Mouse (Mus musculus): Measurements from ENCODE around the gene Rhox3a. TPM values are rescaled to one million over a fixed set of nuclear protein-coding genes. Genes with fewer than 3 reads are reported as not detected.
"Not testable (repeated sequence)": the region's sequence is repeated elsewhere in the genome, so short reads cannot be mapped to it uniquely, and the experiment has no call there.

Gene Rhox3a
- not detected for total RNA-seq (2022)

DNA sequence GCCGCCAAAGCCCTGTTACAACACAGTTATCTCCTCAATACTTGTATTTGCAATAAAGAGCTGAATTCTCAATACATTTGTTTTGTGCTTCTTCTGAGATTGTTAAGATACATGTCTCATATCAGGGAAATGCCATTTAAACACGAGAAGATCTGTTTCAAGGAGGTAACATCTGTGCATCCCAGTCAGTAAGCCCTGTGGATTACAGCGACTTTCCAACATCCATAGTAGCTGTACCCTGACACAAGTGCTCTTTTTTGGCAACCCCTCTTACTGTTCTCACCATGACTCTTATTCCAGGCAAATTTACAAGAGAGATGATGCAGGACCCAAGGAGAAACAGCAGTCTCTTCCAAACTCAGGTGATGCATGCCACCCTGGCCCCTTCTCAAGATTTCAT, at the start of gene Rhox3a:
Rhox3a (plus strand) TSS at position 301 of the 400 bp plus-strand sequence.
- DNase-seq (ENCODE audit: low spot score in 2 of 2): not testable (repeated sequence)

GRCm38 (mm10) chrX:37210941-37211340, 38.8 kb upstream of the Rhox3a start, which contains the start of gene Gm9:
Gm9 (minus strand) TSS chrX:37211041.
- DNase-seq (ENCODE audit: low spot score in 2 of 2): no peak

GRCm38 (mm10) chrX:37222158-37222557, 27.6 kb upstream of the Rhox3a start, which contains the start of gene Rhox1:
Rhox1 (minus strand) TSS chrX:37222258.
- not testable (repeated sequence) for DNase-seq (ENCODE audit: low spot score in 2 of 2)

GRCm38 (mm10) chrX:37244676-37245075, 5.0 kb upstream of the Rhox3a start, which contains the start of gene Rhox2a:
Rhox2a (plus strand) TSS chrX:37244976.
- not testable (repeated sequence) for DNase-seq (ENCODE audit: low spot score in 2 of 2)

DNA sequence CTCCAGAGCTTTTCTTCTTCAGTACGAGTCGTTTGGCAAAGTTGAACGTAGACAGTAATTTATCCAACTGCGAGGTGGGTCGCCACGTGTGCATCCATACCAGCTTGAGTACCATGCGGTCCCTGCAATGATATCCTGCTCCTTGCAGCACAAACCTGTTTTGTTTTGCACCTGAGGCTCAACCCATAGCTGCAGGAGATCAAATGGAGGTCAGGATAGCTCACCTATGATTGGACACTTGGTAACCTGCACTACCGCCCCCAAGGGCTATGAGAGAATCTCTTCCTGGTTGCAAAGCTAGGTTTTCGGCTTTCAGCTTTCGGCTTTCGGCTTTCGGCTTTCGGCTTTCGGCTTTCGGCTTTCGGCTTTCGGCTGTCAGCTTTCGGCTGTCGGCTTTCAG, 15.3 kb downstream of the Rhox3a start, which contains the start of gene Rhox4a:
Rhox4a (plus strand) TSS at position 301 of the 400 bp plus-strand sequence.
- not testable (repeated sequence) for DNase-seq (ENCODE audit: low spot score in 2 of 2)

Other genes with a start within 250 kb of the Rhox3a start
- gene Sowahd, start 201.1 kb upstream of the Rhox3a start, total RNA-seq (2022): not detected
- 100 to 1,000 TPM; 240 to 296 (median 268) TPM for gene Rpl39, start 164.5 kb upstream of the Rhox3a start, total RNA-seq (2022)
- gene Upf3b, start 139.6 kb upstream of the Rhox3a start, total RNA-seq (2022): 10 to 100 TPM; 18.1 to 20.1 (median 19.6) TPM
- 10 to 100 TPM; 12.1 to 14.0 (median 12.6) TPM for gene Nkap, start 123.1 kb upstream of the Rhox3a start, total RNA-seq (2022)
- under 1 TPM in 1 of 4 experiments, not detected in 3; 0.20 TPM for gene Akap14, start 81.1 kb upstream of the Rhox3a start, total RNA-seq (2022)
- gene Ndufa1, start 58.8 kb upstream of the Rhox3a start, total RNA-seq (2022): 100 to 1,000 TPM; 160 to 253 (median 215) TPM
- 1 to 10 TPM; 6.7 to 8.2 (median 7.6) TPM for gene Rnf113a1, start 58.7 kb upstream of the Rhox3a start, total RNA-seq (2022)
- gene Gm9, start 38.9 kb upstream of the Rhox3a start, total RNA-seq (2022): not detected
- gene Rhox1, start 27.7 kb upstream of the Rhox3a start, total RNA-seq (2022): not detected
- gene Rhox2a, start 4.9 kb upstream of the Rhox3a start, total RNA-seq (2022): not detected
- not detected for gene Rhox4a, start 15.4 kb downstream of the Rhox3a start, total RNA-seq (2022)
- not detected for gene Rhox3a2, start 130.1 kb downstream of the Rhox3a start, total RNA-seq (2022)
- gene Rhox4a2, start 140.9 kb downstream of the Rhox3a start, total RNA-seq (2022): not detected
- gene Rhox2b, start 162.1 kb downstream of the Rhox3a start, total RNA-seq (2022): not detected
- not detected for gene Rhox4b, start 182.6 kb downstream of the Rhox3a start, total RNA-seq (2022)
- not detected for gene Rhox2c, start 203.8 kb downstream of the Rhox3a start, total RNA-seq (2022)
- gene Rhox3c, start 208.7 kb downstream of the Rhox3a start, total RNA-seq (2022): not detected
- not detected for gene Rhox4c, start 230.4 kb downstream of the Rhox3a start, total RNA-seq (2022)
- not detected for gene Rhox2d, start 243.5 kb downstream of the Rhox3a start, total RNA-seq (2022)